Mouse (Mus musculus) adrenal gland, postnatal 36 days (tissue): ENCODE data around the gene 6330403K07Rik. TPM values are rescaled to one million over a fixed set of nuclear protein-coding genes. Genes with fewer than 3 reads are reported as not detected.

Experiments used
- DNase-seq, 2 experiments: peaks; one replicate each; pipeline ENCODE4 v3.0.0; 2021; ENCODE audit warnings: mixed read lengths in 1 of 2
- total RNA-seq, 2 experiments: library from RNA; stranded (reverse); gene quantifications; 2 replicates each; pipeline ENCODE4 v1.2.3; 2021

The 6330403K07Rik gene
- total RNA-seq, 2 experiments from 2014 or later, result 7.3 to 7.4 TPM

GRCm38 (mm10) chr11:70982557-70983228, 50.6 kb downstream of the 6330403K07Rik start, which contains the start of gene C1qbp:
Gene C1qbp, minus strand, starts transcription at chr11:70983026.
- DNase-seq, result peak; percentile 97 to 98

GRCm38 (mm10) chr11:70982030-70982429, 51.3 kb downstream of the 6330403K07Rik start:
- DNase-seq, result no peak

Other genes with a start within 250 kb of the 6330403K07Rik start
- gene Scimp, start 220.9 kb downstream of the 6330403K07Rik start, total RNA-seq, result 1 to 10 TPM; 1.2 to 1.3 TPM
- 100 to 1,000 TPM; 144 to 170 TPM for gene Rabep1, start 188.7 kb downstream of the 6330403K07Rik start, total RNA-seq
- gene Nup88, start 63.5 kb downstream of the 6330403K07Rik start, total RNA-seq, result 10 to 100 TPM; 56.0 to 60.3 TPM
- gene Rpain, start 63.3 kb downstream of the 6330403K07Rik start, total RNA-seq, result 10 to 100 TPM; 23.8 to 26.0 TPM
- 100 to 1,000 TPM; 231 to 240 TPM for gene C1qbp, start 50.5 kb downstream of the 6330403K07Rik start, total RNA-seq
- 10 to 100 TPM; 28.4 to 31.4 TPM for gene Dhx33, start 29.1 kb downstream of the 6330403K07Rik start, total RNA-seq
- gene Mis12, start 13.9 kb downstream of the 6330403K07Rik start, total RNA-seq, result 10 to 100 TPM; 21.8 to 26.3 TPM
- 10 to 100 TPM; 71.1 to 92.2 TPM for gene Derl2, start 13.7 kb downstream of the 6330403K07Rik start, total RNA-seq
- 1 to 10 TPM; 1.7 to 2.0 TPM for gene Nlrp1a, start 111.2 kb upstream of the 6330403K07Rik start, total RNA-seq
- under 1 TPM; 0.30 TPM for gene Nlrp1b, start 197.2 kb upstream of the 6330403K07Rik start, total RNA-seq